Mouse (Mus musculus): Measurements from ENCODE around the gene Filip1l. TPM values are rescaled to one million over a fixed set of nuclear protein-coding genes. Genes with fewer than 3 reads are reported as not detected.

Gene Filip1l
- total RNA-seq, 2 experiments from 2014 or later: 44.5 to 46.5 TPM

DNA sequence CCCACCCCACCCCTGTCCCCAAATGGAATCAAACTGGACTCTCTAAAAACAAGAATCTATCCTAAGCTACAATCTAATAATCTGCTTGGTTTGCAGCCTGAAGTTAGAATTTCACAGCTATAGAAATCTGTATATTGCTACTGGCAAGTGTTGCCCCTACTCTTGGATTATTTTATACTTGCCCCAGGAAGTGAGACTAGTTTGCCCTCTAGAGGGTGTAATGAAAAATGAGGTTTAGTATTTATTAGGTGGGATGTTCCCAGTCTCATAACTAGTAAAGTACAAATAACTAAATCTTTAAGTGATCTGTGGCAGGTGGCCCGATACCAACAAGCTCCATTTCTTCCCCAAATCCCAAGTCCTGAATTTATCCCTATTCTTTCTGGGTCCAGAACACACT lies 224.6 kb downstream of the Filip1l start:
- no peak for DNase-seq
- intact Hi-C loops (cut with DNase I; ENCODE audit: low total_unique reads): no loop called here

DNA sequence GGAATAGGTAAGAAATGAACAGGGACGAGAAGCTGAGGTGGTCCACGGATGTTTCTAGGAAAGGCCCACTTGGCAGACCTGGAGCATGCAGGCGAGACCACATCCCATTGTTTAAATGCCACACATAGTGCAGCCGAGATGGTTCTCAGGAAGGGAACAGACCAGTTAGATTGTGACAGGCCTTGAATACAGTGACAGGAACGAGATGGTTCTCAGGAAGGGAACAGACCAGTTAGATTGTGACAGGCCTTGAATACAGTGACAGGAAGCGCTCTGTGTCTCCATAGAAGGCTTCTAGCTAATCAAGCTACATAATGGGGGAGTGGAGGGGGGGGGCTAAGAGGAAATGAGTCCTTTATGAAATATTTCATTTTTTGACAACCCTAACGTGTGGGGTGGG lies 227.1 kb downstream of the Filip1l start:
- intact Hi-C loops (cut with DNase I; ENCODE audit: low total_unique reads): no loop called here
- DNase-seq: no peak

DNA sequence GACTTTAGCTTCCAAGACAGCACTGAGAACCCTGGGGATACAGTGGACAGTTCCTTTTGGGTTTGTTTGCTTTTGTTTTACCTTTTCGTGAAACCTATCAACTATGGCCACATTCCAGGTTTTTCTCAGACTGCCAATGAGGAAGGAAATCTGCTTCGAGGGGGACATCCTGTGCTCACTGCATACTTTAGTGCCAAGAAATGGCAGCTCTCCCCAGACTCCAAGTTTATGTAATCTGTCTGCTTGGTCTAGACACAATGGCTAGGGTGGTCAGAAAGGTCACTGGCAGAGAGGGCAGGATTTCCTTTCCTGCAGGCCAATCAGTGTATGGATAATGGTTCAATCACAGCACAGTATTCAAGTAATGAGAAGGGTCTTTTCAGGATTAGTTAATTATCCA lies 229.1 kb downstream of the Filip1l start:
- intact Hi-C loops (cut with DNase I; ENCODE audit: low total_unique reads): no loop called here
- DNase-seq: no peak

DNA sequence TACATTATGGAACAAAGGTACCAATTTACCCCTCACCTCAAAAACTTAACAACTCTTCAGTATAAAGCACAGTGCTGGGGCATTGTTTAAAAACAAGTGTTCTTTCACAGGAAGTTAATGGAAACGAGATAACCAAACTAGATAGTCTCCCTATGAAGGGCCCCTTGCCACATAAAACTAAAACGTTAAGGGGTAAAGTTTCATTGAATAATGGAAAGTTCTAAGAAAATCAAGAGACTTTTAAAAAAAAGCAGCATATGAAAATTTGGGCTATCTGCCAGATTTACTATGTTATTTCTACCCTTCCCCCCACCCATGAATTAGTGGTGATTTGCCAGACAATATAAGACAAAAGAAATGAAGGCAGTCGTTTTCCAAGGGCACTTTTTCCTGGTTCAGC lies 232.3 kb downstream of the Filip1l start:
- intact Hi-C loops (cut with DNase I; ENCODE audit: low total_unique reads): no loop called here
- DNase-seq: no peak

DNA sequence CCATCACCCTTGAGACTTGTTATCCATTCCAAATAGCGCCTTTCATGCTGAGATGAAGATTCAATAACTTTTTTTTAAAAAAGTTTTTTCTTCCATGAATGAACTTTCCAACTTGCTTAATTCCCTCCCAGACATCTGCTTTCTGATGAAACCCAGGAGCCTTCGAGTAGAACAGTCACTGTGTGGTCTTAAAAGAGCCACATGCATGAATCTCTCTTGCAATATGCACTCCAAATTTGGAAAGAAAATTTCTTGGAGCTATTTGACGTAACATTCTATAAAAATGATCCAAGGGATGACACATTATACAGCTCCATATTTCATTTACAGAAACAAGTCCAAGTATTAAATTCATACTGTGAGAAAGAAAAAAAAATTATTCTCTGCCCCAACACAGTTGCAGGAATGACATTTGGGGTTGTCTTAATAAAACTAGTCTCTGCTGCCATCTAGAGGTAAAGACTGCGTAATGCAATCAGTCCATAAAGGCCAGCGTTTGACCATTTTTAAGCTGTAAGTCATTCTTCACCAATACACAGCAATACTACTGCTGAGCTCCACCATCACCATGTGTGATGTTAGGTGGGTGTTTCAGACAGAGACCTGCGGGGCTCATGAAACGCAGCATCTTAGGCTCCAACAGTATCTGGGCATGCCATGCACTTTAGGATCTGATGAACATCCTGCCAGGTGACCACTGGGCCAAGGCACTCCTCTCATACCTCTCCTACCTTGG lies 240.7 kb downstream of the Filip1l start:
- no peak for DNase-seq
- intact Hi-C loops (cut with DNase I; ENCODE audit: low total_unique reads): loop anchor here (5.0 kb wide), 1 partner anchor 351 kb away; no protein-coding TSS in a partner anchor

DNA sequence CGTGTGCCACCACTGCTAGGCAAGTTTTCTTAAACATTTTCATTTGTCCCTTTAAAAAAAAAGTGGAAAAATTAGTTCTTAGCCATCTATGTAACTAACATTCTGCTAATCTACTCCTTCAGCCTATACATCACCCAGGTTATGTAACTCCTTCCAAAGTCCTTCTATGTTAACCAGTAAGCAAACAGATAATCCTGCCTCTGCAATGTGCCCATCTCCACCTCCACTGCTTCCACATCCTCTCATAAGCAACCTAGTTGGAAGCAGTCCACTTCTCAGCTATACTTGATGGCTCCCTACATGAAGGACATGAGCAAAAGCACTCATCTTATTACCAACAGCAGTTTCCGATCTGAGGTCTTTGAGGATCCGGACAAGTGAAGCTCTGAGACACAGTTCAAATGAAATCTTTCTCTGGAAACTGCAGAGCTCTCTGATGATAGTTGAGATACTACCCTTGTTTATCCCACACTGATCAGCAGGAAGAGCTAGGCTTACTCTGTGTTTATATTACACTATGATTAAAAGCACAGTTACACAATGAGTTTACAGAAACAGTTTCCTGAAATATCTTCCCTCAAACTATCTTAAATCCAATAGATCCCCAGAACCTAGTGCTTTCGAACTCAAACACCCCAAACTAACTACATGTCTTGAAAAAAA lies 244.5 kb downstream of the Filip1l start:
- DNase-seq: no peak
- intact Hi-C loops (cut with DNase I; ENCODE audit: low total_unique reads): no loop called here

DNA sequence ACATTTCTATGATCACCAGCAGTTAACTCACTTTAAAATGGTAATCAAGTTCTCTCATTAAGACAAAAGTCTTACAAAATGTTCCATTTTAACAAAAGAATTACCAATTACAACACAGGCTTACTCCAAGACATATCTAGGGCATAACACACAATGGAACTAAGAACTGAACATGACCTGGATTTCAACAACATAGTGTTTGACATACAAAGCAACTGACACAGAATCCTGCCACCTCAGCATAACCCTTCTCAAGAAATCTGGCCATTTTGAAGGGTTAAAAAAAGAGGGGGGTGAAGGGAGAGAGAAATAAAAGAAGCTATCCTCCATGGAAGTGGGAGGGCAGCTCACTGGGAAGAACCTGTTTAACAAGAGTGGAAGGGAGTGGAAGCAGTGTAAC lies 248.1 kb downstream of the Filip1l start:
- no peak for DNase-seq
- intact Hi-C loops (cut with DNase I; ENCODE audit: low total_unique reads): no loop called here

DNA sequence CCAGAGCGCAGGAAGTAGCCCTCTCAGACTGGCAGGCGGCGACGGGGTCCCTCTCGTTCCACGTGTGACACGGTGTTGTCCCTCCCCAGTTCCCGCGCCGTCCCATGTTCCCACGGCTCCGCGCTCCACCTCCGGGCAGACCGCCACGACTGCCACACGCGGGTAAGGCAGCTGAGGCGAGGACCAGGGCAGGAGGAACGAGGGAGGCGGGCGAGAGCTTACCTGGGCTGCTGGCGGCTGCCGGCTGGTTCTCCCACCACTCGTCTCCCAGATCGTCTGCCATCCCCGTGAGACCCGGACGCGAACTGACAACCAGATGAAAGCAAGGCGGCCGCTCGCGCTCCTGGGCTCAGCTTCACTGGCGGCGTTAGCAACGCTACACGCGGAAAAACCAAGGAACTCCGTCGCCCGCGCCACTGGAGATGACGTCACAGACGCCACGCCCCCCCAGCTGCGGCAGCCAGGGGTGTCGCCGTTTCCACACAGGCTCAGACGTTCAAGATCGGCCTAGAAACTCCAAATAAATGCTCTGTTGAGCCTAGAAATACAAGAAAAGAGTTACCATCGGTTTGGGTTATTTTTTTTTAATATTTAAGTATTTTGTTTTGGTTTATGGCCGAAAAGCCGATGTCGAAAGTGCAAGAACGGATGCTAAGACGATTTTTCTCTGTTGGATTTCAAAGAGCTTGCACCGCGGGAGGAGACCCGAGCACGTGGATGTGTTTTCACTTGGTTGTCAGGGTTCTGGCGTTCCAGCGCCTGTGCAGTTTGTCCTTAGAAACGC lies 253.7 kb downstream of the Filip1l start, which contains the start of gene Cmss1:
TSS of gene Cmss1 (minus strand) at position 421 of the 784 bp plus-strand sequence.
- peak; percentile 80 for DNase-seq
- intact Hi-C loops (cut with DNase I; ENCODE audit: low total_unique reads): no loop called here

DNA sequence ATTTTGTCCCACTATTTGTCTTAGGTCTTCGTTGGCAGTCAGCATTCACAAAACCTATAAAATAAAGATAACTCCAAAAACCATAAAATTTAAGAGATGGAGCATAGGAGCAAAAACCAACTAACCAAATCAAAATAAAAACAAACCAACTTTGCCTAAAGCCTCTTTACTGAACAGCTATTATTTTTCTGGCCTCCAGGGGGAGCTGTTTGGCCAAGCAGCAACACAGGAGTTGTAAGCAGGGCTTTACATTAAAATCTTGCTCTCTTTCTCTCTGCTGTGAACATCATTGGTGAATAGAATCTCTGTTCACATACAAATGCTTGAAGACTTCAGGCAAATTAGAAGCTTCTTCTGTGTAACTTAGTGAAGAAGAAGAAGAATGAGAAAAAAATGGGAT lies 258.9 kb downstream of the Filip1l start:
- intact Hi-C loops (cut with DNase I; ENCODE audit: low total_unique reads): no loop called here
- DNase-seq: no peak

Other genes starting within 250 kb of the Filip1l start
- 10 to 100 TPM; 33.9 to 36.9 TPM for gene Tomm70a, start 231.4 kb upstream of the Filip1l start, total RNA-seq (2021)
- gene Nit2, start 185.8 kb upstream of the Filip1l start, total RNA-seq (2021): 10 to 100 TPM; 29.2 to 29.4 TPM
- 10 to 100 TPM; 17.8 to 18.4 TPM for gene Tbc1d23, start 121.6 kb upstream of the Filip1l start, total RNA-seq (2021)
- gene Tmem30c, start 60.2 kb upstream of the Filip1l start, total RNA-seq (2021): not detected